Mouse (Mus musculus) heart, postnatal 0 days (tissue): ENCODE measurements around the gene Pask. TPM values are rescaled to one million over a fixed set of nuclear protein-coding genes. Genes with fewer than 3 reads are reported as not detected.

Experiments used
- ATAC-seq: fragments of 200-750 bp; cut with Nextera tagmentation; 2 replicates; pipeline ENCODE4 v1.8.0; 2017; ENCODE audit warnings: low read depth, moderate number of reproducible peaks, moderate library complexity; ENCODE audit not compliant: insufficient read depth
- DNase-seq: peaks from one replicate; pipeline ENCODE4 v3.0.0-alpha.2; 2016; ENCODE audit warnings: low spot score
- H3K27ac ChIP-seq: fragments of 300-500 bp; sonication (generic); 2 replicates; pipeline ENCODE4 v1.5.1; 2014; ENCODE audit warnings: low read depth, mild to moderate bottlenecking
- H3K27me3 ChIP-seq: fragments of 300-500 bp; sonication (generic); 2 replicates; pipeline ENCODE4 v1.6.1; 2014; ENCODE audit warnings: low read length, mixed read lengths; ENCODE audit not compliant: control insufficient read depth, insufficient read depth
- H3K36me3 ChIP-seq: fragments of 300-500 bp; sonication (generic); replicated peaks from 2 replicates; pipeline ENCODE4 v1.6.1; 2014; ENCODE audit warnings: low read length, mixed read lengths; ENCODE audit not compliant: control insufficient read depth, insufficient read depth
- H3K4me1 ChIP-seq: fragments of 300-500 bp; sonication (generic); 2 replicates; pipeline ENCODE4 v1.6.1; 2014; ENCODE audit warnings: antibody characterized with exemption; ENCODE audit not compliant: control insufficient read depth, insufficient read depth
- H3K4me2 ChIP-seq: fragments of 300-500 bp; sonication (generic); 2 replicates; pipeline ENCODE4 v1.6.1; 2014; ENCODE audit warnings: low read depth, mild to moderate bottlenecking, low read length, moderate library complexity
- H3K4me3 ChIP-seq: fragments of 300-500 bp; sonication (generic); 2 replicates; pipeline ENCODE4 v1.5.1; 2014; ENCODE audit warnings: low read depth, low read length
- H3K9ac ChIP-seq: fragments of 300-500 bp; sonication (generic); replicated peaks from 2 replicates; pipeline ENCODE4 v1.6.1; 2014; ENCODE audit warnings: low read depth, low read length, mixed read lengths
- H3K9me3 ChIP-seq: fragments of 300-500 bp; sonication (generic); replicated peaks from 2 replicates; pipeline ENCODE4 v1.6.1; 2016; ENCODE audit warnings: low read length; ENCODE audit not compliant: control insufficient read depth
- CTCF ChIP-seq: IDR thresholded peaks from 2 replicates; pipeline ENCODE4 v1.5.1; 2016; ENCODE audit warnings: antibody characterized with exemption, control low read depth, low read depth
- EP300 ChIP-seq: IDR thresholded peaks from 2 replicates; pipeline ENCODE4 v1.6.1; 2016; ENCODE audit warnings: antibody characterized with exemption, low read depth
- WGBS: fragments of 180-500 bp; shearing (Covaris S2); extraction: QIAGEN DNeasy Blood & Tissue Kit; methylation state at CpG from one replicate; pipeline ENCODE4 v1.1.7; 2014; 5-methylcytosine and 5-hydroxymethylcytosine counted together
- polyA plus RNA-seq: library from polyadenylated mRNA; unstranded; fragments of >200 nt; fragmentation: Nextera tagmentation; extraction: Ambion mirVana; gene quantifications from 2 replicates; pipeline ENCODE4 v1.2.1, GENCODE M21; 2015
- total RNA-seq: library from RNA; depleted of rRNA; stranded (reverse); fragments of >200 nt; gene quantifications from 2 replicates; pipeline ENCODE4 v1.2.3, GENCODE M21; 2014; ENCODE audit warnings: low replicate concordance; rRNA removed

Gene Pask
- total RNA-seq (4.3 and 5.7 TPM in 2 replicates), polyA plus RNA-seq (1.9 and 2.2 TPM in 2 replicates)

- H3K36me3 ChIP-seq = peaks cover 9% of the 10 kb centered on the region
- TF ChIP-seq EP300 (no peak), CTCF (no peak)
- H3K27me3 ChIP-seq = no peaks in the 10 kb centered on the region
- peak within 1 kb of the TSS; percentile 94 for H3K4me3 ChIP-seq
- ATAC-seq (peak; percentile 94), DNase-seq (peak; percentile 95)
- peak within 1 kb of the TSS; percentile 88 for H3K4me2 ChIP-seq
- H3K9ac ChIP-seq = peak within 1 kb of the TSS; percentile 83
- H3K4me1 ChIP-seq = peaks cover 11% of the 10 kb centered on the region; the same call in 1 of the 2 replicates
- peak within 1 kb of the TSS; percentile 71 for H3K27ac ChIP-seq
- no peaks in the 10 kb centered on the region for H3K9me3 ChIP-seq
- under 1% methylated on average over 63 of the region's 63 CpGs for WGBS
Measured at GRCm38 (mm10) chr1:93342648-93343503, at the start of gene Pask, which contains the start of gene Ppp1r7. Pask (minus strand) TSS chr1:93343482. Ppp1r7 (plus strand) TSS chr1:93342854.

GRCm38 (mm10) chr1:93388906-93389305 is 45.6 kb upstream of the Pask start:
- Histone ChIP-seq H3K4me2 (no peak overlapping the region), H3K27me3 (no peaks in the 10 kb centered on the region), H3K27ac (no peak overlapping the region), H3K9ac (no peak overlapping the region), H3K4me3 (no peak overlapping the region), H3K36me3 (no peaks in the 10 kb centered on the region), H3K4me1 (no peaks in the 10 kb centered on the region), H3K9me3 (no peaks in the 10 kb centered on the region)
- TF ChIP-seq EP300 (no peak), CTCF (no peak)
- WGBS = 64% methylated on average over 2 of the region's 2 CpGs
- ATAC-seq (no peak), DNase-seq (no peak)

GRCm38 (mm10) chr1:93387198-93387597 is 43.9 kb upstream of the Pask start:
- Histone ChIP-seq H3K9me3 (no peaks in the 10 kb centered on the region), H3K27ac (no peak overlapping the region), H3K4me3 (no peak overlapping the region), H3K9ac (no peak overlapping the region), H3K4me1 (no peaks in the 10 kb centered on the region), H3K36me3 (no peaks in the 10 kb centered on the region), H3K4me2 (no peak overlapping the region), H3K27me3 (no peaks in the 10 kb centered on the region)
- ATAC-seq (no peak), DNase-seq (no peak)
- 72% methylated on average over 2 of the region's 2 CpGs for WGBS
- TF ChIP-seq CTCF = no peak
- no peak for TF ChIP-seq EP300

GRCm38 (mm10) chr1:93379117-93379516 is 35.8 kb upstream of the Pask start:
- no peaks in the 10 kb centered on the region for H3K36me3 ChIP-seq
- WGBS = 74% methylated on average over 5 of the region's 5 CpGs
- H3K9me3 ChIP-seq = no peaks in the 10 kb centered on the region
- H3K27ac ChIP-seq = no peak overlapping the region
- no peak for DNase-seq
- ATAC-seq = no peak
- H3K4me3 ChIP-seq = no peak overlapping the region
- no peak overlapping the region for H3K4me2 ChIP-seq
- 0 out of 2 replicates have a peak, but pooled peaks cover 2% of the 10 kb centered on the region for H3K27me3 ChIP-seq
- no peaks in the 10 kb centered on the region for H3K4me1 ChIP-seq
- TF ChIP-seq EP300 (no peak), CTCF (no peak)
- H3K9ac ChIP-seq = no peak overlapping the region

- no peak overlapping the region for H3K4me3 ChIP-seq
- 43% methylated on average over 5 of the region's 5 CpGs for WGBS
- ATAC-seq (no peak), DNase-seq (no peak)
- no peaks in the 10 kb centered on the region for H3K4me1 ChIP-seq
- 0 out of 2 replicates have a peak, but pooled peaks cover 2% of the 10 kb centered on the region for H3K27me3 ChIP-seq
- no peak overlapping the region for H3K9ac ChIP-seq
- no peak overlapping the region for H3K4me2 ChIP-seq
- no peaks in the 10 kb centered on the region for H3K36me3 ChIP-seq
- H3K9me3 ChIP-seq = no peaks in the 10 kb centered on the region
- no peak overlapping the region for H3K27ac ChIP-seq
- TF ChIP-seq CTCF (no peak), EP300 (no peak)
Measured at GRCm38 (mm10) chr1:93377307-93377706, 34.0 kb upstream of the Pask start.
